Mouse (Mus musculus) ES-CJ7 (cell line): ENCODE data around the gene Mmp11.

ENCODE experiments used
- DNase-seq: peaks from one replicate; pipeline ENCODE4 v3.0.0; 2011; ENCODE audit warnings: low read depth, low spot score

Gene Mmp11

DNA sequence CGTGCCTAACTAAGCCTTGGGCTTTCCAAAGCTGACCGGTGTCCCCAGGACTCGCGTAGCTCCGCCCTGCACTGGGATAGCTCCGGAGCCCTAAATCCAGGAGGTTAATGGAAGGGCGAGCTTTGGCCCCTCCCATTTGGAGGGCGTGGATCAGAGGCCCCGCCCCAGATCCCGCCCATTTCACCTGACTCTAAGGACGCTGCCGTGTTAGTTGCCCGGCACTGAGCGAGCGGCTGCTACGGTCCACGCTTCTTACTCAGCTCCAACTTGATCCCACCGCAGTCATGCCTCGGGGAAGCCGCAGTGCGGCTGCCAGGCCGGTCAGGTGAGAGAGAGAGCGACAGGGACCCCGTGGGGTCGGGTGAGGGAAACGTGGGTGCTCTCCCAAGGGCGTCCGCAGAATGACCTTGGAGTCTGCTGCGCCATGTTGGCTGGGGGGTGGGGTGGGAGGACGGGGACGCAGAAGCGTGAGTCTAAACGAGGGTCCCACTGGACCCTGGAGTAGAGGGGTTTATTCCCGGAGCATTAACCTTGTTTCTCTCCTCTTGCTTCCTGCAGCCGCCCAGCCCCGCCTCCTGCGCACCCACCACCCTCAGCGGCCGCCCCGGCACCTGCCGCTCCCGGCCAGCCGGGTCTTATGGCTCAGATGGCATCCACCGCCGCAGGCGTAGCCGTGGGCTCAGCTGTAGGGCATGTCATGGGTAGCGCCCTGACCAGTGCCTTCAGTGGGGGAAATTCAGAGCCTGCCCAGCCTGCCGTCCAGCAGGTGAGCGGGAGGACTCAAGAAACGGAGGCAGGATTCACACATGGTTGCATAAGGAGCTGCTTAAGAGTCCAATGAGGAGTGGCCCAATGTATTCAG, at the start of gene Mmp11:
Gene Mmp11, minus strand, starts transcription at position 817 of the 862 bp plus-strand sequence.
- peak; percentile 93 for DNase-seq

DNA sequence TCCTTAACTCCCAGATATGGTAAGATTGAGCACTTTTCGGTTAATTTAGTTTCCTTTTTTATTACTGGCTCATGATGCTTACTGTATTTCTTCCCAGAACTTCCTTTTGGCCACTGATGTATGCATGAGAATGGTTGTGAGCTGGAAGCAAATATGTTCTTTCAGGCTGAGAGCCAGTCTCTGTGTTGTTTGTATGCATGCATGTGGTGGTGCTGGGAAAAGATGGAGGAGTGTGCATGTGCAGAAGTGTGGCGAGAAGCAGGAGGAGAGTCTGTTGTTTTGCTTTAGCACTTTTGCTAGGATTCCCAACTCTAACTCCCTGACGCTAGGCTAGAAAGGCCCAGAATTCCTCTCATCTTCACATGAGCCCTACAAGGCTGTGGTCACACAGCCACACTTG, 43.1 kb upstream of the Mmp11 start:
- DNase-seq = no peak

DNA sequence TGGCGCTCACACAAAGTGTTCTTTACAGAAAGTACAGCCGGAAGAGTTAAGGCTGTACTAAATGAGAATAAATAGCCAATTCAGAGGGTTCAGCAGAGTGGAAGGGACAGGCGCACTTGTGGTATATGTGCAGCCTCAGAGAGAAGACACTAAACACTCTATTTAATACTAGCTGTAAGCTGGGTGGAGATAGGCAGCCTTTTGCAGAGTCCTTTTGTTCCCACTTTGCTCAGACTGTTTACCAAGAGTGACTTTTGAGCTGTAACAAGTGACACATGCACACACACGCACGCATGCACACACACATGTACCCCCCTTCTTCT, 42.5 kb upstream of the Mmp11 start:
- no peak for DNase-seq

DNA sequence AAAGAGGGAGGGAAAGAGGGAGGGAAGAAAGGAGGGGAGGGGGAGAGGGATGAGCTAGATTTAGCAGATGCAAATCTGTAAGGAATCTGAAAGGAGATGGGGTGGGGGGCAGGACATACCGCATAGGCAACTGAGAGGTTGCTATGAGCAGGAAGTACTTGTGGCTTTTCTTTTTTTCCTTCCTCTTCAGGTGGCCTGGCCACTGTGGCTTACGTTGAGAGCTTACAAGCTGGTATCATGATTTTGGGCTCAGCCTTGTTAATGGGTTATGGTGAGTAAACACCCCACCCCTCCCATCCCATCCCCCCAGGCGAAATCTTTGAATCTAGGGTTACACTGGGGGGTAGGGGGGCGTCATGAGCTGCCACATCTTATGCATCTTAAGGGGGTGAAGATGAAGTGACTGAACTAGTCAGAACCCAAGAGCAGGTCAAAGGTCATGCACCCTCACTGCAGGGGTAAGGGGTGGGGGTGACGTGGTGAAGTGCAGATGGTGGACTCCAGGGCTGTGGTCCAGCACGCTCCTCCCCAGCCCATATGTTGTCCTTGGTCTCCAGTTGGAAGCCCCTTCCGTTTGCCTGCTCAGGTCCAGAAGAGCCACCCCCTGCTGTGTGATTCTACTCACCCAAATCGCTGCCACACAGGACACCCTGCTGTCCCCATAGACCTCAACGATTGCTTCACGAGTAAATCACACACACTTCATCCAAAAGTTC, 42.0 kb upstream of the Mmp11 start:
- DNase-seq = no peak

DNA sequence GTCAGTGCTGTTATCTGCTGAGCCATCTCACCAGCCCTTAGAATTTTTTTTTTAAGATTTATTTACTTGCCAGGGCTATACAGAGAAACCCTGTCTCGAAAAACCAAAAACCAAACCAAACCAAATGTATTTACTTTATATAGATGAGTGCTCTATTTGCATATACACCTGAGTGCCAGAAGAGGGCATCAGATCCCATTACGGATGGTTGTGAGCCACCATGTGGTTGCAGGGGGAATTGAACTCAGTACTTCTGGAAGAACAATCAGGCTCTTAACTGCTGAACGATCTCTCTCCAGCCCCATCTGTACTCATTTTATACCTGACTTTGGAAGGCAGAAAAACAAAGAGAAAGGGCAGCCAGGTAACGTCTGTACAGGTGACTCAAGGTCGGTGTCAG, 38.9 kb upstream of the Mmp11 start:
- DNase-seq = peak; percentile 88

DNA sequence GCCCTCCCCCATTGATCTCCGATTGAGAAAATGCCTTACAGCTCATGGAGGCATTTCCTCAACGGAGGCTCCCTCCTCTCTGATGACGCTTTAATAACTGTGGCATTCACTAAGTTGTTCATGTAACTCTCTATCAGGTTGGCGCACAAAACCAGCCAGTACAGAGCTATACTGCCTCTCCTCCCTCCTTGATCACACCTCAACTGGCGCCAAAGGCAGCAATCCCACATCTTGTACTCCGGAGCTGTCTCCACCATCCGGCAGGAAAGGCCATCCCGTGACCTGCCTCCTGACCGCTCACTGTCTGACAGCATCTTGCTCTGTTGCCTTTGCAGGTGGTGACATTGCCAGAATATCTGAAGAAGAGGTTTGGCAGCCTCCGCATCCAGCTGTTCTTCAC, 37.5 kb upstream of the Mmp11 start:
- no peak for DNase-seq

DNA sequence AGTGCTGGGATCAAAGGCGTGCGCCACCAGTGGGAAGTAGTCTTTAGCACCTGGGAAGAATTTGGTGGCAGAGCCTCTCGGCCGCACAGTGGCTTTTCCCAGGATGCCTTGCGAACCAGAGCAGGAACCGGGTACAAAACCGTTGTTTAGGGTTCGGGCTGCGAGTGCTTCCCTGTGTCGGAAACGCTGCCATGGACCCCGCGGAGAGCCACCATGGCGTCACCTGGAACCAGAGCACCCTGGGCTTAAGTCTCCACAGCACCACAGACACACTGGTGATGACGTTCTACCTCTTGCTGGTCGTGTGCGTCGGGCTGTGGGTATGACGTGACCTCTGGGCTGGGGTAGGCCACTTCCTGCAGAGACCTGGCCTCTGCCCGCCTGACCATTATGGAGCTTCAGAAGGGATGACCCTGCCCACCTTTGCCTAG, 18.1 kb upstream of the Mmp11 start, which contains the start of gene Gm5134:
Gene Gm5134, plus strand, starts transcription at position 134 of the 431 bp plus-strand sequence.
- peak; percentile 79 for DNase-seq

DNA sequence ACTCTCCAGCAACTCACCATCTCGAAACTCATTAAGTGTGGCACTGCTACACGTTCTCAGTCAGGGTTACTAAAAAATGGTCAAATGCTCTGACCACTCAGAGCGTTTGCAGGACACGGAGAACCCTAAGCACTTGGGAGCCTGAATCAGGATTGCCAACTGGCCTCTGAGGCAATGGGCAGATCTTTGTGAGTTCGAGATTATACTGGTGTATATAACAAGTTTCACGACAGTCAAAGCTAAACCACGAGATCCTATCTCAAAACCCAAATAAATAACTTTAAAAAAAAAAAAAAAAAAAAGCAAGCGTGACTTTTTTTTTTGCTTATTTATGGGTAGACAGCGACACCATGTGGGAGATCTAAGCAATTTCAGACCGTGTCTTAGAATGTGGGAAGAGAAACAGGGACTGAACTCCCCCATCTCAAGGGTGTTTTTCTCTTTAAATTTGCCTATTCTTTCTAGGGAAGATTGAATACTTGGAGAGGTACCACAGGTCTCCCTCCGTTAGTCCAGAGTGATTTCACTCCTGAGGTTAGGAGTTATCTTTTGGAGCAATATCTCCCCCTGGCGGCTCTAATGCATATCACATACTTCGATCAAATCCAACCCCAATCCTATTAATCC, 15.2 kb upstream of the Mmp11 start:
- DNase-seq = peak; percentile 68

DNA sequence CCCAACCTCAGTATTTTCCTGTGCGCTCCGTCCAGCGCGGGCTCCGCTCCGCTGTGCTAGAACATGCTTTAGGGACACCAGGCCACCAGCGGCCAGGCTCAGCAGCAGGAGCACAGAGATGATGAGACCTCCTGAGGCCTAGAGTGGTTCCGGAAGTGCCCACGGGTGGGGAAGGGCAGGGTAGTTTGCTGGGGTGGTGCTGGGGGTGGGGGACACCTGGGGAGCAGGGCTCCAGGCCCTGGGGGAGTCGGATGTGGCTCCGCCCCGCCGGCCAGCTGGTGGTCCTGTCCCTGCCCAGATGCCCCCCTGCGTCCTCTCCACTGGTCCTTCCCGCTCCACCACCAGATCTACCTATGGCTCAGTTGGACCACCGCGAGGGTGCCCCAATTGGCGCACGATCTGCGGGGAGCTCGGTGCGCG, 14.5 kb upstream of the Mmp11 start:
- DNase-seq = peak; percentile 65

DNA sequence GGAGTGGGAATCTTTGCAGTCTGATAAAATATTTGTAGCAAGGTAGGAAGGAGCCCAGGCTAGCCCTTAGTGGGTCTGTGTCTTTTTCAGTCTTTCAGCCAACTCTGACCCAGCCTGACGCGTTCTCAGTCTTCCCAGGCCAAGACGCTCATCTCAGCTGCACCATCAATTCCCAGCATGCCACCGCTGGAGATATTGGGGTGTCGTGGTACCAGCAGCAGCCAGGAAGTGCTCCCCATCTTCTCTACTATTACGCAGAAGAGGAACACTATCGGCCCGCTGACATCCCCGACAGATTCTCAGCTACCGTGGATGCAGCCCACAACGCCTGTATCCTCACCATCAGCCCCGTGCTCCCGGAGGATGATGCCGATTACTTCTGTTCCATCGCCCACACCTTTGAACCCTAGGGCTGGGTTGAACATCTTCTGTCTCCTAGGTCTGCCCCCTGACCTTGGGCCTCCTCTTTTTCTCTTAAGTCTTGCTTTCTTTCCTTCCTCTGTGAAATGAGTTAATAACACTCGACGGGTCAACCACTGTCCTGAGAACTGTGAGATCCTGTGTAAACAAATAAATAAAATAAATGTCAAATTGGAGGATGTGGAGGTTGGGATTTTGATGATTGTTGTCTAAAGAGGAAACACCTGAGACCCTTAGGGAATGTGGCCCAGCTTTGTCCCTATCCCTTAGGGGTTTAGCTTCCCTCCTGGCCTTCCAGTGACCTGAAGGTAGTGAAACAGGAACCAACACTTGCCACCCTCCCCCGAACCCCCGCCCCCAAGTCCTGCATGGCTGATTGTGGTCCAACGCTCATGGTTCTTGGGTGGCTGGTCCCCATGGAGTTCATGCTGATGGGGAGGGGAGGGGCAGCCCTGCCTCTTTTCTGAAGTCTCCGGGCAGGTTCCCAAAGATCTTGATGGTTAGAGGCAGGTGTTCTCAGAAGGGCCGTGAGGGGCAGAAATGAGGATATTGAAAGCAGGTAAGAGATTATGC, 13.1 kb upstream of the Mmp11 start:
- no peak for DNase-seq

DNA sequence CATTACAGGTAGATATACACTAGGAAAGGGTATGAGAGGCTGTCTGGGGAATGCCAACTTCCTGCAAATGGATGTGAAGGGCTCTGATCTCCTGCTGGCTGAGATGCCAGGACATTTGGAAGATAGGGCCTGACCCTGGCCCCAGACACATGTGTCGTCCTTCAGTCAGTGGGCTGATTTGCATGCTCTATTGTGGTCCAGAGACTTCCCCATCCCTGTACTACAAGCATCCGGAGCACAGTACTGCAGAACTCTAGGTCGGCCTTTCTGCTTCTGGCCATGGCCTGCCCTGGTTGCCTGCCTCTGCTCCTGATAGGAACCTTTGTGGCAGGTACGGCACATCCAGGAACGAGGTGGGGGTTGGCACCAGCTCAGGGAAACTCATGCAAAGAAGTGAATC, 11.8 kb upstream of the Mmp11 start:
- no peak for DNase-seq

DNA sequence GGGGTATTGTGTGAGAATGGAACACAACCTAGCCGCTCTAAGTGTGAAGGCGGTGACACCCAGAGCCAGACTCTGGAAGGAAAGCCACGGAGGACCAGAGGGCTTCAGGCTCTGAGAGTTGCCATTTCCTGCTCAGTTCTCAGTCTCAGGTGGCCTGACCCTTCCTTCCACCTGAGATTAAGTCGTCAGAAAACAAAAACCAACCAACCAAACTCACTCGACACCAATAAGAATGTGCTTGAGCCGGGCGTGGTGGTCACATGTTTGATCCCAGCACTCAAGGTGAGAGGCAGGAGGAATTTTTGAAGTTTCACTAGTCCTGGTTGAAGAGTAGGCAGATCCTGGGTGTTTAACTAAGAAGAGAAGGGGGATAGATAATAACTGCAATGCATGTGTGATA, 9.6 kb upstream of the Mmp11 start:
- no peak for DNase-seq

DNA sequence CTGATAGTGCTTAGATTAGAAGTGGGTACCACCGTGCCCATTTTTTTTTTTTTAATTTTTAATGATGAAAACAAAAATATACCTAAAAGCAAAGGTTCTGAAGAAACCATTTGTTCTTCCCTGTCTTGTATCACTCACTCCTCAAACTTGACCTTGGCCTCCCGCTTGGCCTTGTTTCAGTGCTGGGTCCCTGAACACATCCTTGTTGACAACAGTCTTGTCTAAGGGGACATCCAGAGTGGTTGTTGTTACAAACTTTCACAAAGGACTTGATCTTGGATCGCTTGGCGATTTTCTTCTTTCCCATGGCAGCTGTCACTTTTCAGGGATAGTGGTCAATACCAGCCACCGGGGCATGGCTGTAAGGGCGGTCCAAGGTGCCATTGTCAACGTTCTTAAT, 8.9 kb upstream of the Mmp11 start:
- DNase-seq = no peak

DNA sequence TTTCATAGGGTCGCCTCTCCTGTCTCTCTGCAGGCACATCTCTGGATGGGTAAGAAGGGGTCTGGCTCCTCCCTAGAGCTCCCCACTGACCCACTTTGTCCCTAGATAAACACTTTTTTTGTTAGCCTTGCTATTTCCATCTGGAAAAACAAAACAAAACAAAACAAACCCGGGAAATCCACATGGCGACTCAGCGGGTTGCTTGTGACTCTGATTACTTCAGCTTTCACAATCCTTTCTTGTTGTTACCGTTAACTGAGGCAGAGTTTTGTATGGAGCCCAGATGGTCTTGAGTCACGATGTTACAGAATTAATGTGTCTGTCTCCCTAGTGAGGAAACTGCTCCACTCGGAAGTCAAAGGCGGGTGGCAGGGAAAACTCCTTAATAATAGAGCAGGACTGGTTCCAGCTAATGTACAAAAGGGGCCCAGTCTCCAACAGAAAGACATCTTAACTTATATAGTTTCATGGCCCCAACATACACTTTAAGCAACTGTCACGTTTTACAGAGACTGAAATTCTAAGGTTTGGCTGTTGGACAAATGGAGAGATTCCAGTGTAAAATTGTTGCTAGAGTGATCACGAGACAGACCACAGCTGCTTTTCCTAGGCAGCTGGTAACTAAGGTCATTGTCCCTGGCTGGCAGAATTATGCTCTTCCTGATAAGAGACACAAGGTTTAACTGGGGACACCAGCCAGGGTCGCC, 7.9 kb upstream of the Mmp11 start:
- DNase-seq = no peak

DNA sequence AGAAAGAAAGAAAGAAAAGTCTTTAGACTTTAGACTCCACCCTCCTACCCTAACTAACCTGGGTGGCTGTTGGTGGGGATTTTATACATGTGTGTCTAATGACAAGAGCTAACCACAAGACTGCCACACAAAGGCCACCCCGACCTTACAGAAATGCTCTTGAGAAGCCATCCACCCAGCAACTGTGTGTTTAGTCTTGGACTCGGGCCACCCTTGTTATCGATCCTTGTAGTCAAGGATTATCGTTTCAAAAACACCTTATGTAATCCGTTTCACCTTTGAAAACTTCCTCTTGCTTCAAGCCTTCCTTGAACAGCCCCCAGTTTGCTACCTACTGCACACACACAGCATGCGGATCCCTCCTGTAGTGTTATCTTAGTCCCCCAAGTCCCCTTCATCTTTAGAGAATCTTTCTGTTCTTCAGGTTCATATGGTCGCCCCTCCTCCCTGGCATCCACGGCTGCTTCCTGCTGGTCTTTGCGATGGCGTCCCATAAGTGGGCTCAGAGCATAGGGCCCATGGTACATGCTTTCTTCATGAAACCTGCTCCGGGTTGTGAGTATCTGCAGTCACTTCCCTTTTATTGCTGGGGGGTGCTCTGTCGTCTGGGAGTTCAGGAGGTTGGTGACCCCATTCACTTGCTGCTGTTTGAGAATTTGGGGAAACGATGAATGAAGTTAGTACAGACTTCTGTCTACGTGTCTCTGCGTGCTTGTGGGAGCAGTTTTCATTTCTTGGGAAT, 6.6 kb upstream of the Mmp11 start, which contains the start of gene Vpreb3:
Gene Vpreb3, plus strand, starts transcription at position 322 of the 742 bp plus-strand sequence.
- DNase-seq = no peak

DNA sequence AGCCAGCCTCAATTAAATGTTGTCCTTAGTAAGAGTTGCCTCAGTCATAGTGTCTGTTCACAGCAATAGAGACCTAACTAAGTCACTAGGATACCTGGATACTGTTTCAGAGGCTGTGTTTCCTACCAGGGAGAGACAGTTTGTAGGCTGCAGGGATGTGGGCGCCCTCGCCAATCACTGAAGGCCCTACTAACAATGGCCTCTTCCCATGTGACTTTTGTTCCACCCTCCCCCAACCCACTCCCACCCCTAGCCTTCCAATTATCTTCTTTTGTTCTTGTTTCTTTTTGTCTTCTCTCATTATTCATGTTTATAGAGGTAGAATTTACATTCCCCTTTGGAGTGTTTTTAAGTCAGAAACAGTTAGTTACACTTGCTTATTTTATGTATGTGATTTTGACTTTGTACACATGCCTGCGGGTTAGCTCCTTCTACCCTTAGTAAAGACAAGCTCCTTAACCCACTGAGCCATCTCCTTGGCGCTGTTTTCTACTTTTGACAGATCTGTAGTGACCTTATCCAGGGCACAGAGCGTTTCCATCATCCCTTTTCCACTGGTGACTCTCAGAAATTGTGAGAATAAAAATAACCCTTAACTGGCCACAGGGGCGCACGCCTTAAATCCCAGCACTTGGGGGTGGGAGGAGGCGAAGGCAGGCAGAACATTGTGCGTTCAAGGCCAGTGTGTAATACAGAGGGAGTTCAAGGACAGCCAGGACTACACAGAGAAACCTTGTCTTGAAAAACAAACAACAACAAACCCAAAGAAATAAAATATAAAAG, 4.9 kb upstream of the Mmp11 start:
- DNase-seq = peak; percentile 70

DNA sequence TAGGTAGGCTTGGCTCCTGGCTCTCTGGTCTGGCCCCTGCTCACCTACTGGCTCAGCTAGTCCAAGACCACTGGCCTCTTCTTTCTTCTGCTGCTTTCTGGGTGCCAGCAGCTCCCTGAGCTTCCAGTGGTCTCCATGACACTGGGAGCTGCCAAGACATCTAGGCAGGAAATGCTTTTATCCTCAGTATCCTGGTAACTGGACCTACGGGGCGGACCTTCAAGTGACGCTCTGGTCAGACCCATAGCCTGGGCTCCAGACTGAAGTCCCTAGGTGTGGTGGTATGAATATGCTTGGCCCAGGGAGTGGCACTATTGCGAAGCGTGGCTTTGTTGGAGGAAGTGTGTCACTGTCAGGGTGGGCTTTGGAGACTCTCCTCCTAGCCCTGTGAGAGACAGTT, 4.2 kb upstream of the Mmp11 start, which contains the start of gene Gm867:
Gene Gm867, minus strand, starts transcription at position 153 of the 400 bp plus-strand sequence.
- DNase-seq = peak; percentile 45

DNA sequence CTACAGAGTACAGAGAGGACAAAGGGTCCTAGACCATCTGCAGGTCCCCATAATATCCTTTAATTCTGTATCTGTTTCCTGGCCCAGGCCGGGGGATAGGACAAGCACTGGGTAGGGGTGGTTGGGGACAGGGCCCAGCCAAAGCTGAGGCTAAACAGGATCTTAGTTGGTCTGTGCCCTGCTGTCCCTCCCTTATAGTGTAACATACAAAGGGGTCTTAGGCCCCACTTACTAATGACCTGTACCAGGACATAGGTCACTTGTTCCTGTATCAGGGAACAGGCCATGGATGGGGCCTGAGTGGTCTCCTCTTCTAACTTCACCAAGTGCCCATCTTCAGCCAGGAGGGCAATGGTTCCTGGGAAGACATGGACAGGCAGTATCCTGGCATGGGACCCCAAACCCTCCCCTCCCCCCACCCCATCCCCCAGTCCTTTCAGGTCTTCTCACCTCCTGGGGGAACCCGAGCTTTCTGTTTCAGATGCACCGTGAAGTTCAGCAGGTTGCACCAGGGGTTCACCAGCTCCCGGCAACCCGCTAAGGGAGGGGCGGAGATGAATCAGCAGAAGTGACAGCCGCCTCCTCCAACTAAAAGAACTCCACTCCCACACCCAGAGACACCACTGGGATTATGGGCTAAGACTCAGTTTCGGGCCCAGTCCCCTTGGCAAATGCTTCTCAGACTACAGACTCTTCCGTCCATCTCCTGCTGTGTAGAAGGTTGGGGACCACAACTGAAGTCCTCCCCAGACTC, 3.4 kb upstream of the Mmp11 start:
- peak; percentile 84 for DNase-seq
